Mouse (Mus musculus) adrenal gland, postnatal 10 days (tissue): ENCODE data around the gene Kctd6. TPM values are rescaled to one million over a fixed set of nuclear protein-coding genes. Genes with fewer than 3 reads are reported as not detected.

Source experiments
- DNase-seq: peaks from one replicate; pipeline ENCODE4 v3.0.0; 2021; ENCODE audit warnings: mixed read lengths
- total RNA-seq, 2 experiments: library from RNA; stranded (reverse); gene quantifications; 2 replicates each; pipeline ENCODE4 v1.2.3; 2021

Kctd6 gene
- total RNA-seq, 2 experiments from 2014 or later, result 13.5 to 14.3 TPM

DNA sequence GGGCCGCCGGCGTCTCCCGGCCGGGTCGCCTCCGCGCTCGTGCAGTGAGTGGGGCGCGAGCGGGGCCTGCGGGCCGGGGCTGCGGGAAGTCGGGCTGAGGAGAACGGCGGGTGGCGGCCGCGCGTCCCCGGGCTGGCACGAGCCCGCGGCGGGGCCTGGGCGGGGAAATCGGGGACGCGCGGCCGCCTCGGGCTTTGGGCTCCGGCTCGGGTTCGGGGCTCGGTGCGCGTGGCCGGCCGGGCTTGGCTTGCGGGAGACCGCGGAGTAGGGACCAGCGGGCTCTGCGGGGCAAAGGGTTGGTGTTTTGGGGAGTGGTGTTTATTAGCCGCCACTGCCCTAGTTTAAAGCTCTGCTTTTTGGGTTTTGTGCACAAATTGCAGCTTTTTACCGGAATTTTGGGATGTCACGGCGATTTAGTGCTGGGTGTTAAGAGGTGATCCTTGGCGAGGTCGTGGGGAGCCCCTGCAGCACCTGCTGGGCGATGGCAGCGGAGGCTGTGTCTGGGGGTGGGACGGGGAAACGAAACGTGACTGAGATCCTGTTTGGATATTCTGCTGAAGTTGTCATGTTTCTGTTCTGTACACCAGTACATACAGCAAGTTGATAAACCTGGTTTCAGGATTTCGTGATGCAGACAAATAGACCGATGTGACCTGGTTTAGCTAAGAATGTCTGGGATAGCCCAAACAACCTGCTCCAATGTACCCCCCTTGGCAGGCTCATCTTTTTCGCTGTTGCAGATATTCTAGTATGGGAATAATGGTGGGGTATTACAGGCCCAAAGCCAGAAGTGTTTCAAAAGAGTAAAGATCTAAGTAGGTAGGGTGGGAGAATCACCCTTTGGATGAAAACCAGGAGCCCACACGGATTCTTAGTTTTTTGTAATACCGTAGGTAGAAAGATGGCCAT, 613 bp downstream of the Kctd6 start:
- peak; percentile 88 for DNase-seq

DNA sequence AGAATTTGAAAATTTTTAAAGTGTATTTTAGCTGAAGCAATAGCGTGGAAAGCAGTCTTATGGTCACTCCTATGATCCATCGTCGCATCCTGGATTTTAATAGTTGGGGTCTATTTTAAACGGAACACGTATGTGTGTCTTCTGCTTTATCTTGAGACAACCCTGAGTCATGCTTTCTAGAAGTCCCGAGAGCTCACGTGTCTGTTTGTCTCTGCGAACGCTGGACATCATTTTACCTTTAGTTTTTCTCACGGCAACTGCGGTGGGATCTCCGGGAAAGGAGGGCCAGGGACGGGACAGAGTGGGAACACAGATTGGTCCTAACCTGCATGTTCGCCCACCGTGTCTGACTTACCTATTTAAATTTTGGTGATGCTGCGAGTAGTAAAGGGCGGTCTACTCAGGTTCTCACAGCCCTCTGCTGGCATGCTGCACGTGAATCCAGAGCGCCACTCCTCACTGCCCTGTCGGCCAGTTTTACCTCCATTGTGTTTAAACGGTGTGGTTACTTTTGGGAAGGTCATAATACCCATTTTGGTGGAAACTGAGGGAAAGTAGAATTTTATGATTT, 1.4 kb downstream of the Kctd6 start:
- no peak for DNase-seq

DNA sequence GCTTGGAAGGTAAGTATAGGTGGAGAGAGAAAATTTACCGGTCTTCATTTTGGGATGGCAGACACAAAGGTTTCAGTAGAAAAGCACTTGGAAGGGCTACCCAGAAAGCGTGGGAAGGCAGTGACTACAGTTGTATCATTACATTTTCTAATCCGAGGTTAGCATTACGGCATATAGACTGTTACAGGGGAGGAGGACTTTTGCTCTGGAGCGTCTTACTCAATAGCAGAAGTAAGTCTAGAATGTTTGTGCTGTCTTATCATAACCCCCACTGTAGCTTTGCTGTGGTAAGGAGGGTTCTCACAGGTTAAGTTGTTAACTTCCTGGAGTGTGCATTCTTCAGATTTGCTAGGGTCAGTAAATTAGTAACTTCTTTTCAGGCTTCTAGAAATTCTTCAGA, 2.2 kb downstream of the Kctd6 start:
- no peak for DNase-seq

DNA sequence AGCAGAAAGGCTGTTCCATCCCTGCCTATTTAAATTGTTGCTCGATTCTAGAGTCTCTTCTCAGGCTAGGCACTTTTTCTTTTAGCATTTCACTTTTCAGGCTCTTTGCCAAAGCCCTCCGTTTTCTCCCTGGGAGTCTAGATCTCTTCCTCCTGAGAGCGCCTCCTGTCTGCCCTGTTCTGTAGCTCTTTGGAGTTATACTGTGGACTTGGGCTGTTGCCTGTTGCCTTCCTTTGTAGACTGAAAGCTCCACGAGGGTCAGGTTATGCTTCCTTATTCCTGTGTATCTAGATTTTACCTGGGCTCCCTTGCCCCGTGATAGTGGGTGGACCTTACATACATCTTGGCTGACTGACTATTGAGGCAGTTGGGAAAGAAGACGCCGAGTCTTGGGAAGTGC, 4.3 kb downstream of the Kctd6 start:
- DNase-seq, result no peak

DNA sequence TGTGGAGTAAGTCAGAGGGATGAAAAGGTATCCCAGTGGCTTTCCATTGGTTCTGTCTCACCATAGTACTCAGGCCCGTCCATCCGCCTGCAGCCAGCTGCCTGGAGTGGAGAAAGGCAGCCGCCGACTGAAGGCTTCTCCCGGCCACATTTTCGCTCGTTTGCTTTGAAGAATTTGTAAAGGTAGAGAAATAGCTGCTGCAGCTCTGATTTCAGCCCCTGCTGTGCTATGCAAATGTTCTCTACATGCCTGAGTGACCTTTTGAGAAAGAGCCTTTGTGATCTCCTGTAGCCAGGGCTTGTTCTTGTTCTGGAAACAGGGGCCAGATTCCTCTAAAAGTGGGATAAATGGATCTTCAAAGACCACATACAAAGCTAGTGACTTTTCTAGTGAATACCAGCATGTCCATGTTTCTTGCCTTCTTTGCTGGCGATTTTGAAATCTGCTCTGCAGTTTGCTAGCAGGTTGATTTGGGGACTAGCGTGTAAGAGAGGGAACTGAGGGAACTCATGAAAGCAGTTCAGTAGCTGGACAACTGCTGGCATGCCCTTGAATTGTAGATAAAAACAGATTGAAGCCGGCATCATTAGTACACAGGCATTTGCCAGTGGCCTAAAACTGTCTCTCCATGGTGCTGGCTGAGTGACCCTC, 4.9 kb downstream of the Kctd6 start:
- DNase-seq, result peak; percentile 27

DNA sequence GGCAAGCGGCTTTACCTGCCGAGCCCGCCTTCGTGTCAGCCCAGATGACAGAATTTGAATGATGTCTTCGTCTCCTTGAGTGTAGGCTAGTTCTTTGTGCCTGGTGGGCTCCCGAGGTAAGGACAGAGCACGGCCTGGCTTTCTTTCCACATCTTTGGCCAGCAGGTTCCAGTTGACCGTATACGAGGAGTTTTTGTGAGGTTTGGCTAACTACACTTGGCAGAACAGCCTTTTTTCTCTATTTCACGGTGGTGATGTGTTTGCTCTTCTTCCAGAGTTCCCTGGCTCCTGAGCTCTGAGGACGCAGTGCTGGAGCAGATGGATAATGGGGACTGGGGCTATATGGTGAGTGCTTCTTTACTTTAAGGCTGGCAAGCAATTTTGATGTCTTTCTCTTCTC, 5.9 kb downstream of the Kctd6 start:
- DNase-seq, result no peak

DNA sequence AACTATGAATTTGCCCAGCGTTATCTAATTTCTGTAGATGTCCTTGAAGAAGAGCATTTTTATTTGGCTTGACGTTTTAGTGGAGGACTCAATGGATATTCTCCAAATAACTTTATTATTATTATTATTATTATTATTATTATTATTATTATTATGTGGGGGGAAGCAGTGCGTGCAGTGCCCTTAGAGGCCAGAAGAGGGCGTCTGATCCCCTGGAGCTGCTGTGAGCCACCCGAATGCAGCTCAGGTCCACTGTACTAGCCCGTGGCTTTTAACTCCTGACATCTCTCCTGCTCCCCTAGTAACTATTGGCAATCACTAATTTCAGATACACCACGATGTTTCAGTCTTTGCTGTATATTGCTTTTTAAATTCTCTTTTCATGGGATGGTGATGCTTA, 6.4 kb downstream of the Kctd6 start:
- DNase-seq, result no peak

DNA sequence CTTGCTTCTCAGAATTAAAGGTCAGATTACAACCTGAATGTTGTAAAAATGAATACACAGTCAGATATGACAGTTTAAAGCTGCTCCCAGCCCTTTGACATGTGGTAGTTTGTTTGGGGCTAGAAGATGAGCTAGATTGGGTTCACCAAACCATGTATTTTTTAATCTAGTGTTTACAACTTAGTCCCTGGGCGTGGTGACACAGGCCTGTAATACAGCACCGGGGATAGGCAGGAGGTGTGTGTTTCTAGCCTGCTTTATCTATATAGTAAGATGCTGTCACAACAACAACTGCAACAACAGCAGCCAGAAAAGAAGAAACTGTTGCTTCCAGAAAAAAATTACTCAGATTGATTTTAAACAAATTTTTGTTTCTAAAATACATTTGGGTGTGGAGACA, 7.0 kb downstream of the Kctd6 start:
- DNase-seq, result no peak

DNA sequence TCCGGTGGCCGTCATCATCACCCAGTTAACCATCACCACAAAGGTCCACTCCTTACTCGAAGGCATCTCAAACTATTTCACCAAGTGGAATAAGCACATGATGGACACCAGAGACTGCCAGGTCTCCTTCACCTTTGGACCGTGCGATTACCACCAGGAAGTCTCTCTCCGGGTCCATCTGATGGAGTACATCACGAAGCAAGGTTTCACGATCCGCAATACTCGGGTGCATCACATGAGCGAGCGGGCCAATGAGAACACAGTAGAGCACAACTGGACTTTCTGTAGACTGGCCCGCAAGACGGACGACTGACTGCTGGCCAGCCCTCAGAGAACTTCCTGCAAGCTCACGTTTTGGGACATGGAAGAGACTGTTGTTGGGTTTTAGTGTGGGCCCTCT, 8.6 kb downstream of the Kctd6 start:
- no peak for DNase-seq

DNA sequence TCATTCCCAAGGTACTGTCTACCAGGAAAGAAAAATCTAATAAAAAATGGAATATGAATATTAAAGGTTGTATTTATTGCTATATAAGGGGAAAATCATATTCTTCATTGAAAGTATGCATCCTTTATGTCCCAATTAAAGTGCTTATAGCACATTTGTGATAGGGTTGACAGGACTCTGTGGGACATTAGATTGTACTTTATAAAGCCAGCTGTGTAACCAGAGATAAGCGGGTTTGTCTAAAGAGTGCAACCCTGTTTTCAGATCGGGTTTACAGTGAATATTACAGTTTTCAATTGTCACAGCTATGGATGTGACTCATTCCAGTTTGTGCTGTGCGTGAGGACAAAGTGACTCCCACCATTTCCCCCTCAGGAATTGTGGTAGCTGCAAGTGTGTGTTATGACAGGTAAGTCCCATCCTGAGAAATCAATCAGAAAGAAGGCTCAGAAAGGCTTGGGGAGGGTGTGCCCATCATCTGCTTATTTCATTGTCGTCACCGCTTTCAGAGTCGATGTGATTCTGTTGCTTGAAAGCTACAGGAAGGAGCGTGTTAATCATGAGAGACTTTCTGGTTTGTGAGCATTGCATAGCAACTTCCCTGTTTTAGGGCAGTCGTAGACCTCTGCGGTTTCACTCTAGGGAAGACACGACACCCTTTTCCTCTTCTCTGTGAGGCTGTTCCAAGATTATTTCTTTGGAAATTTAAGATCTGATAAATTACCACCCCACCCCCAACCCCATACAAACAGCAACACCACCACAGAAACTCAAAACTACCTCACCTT, 9.8 kb downstream of the Kctd6 start:
- DNase-seq, result no peak

DNA sequence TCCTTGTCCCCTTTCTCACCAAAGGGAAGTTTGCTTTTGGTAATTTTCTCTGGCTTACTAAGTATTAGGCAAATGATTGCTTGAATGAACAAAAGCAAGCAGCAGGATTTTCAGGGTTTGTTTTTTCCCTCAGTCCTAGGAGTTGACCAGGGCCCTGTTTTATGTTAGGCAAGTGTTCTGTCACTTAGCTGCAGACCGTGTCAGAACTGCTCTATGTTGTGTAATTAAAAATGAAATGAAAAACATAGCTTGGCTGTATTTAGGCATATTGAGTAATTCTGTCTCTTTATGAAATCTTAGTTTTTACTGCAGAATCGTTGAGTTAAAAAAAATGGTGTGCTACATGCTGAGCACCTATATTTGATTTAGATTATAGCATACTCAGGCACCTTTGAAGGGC, 10.9 kb downstream of the Kctd6 start:
- no peak for DNase-seq

DNA sequence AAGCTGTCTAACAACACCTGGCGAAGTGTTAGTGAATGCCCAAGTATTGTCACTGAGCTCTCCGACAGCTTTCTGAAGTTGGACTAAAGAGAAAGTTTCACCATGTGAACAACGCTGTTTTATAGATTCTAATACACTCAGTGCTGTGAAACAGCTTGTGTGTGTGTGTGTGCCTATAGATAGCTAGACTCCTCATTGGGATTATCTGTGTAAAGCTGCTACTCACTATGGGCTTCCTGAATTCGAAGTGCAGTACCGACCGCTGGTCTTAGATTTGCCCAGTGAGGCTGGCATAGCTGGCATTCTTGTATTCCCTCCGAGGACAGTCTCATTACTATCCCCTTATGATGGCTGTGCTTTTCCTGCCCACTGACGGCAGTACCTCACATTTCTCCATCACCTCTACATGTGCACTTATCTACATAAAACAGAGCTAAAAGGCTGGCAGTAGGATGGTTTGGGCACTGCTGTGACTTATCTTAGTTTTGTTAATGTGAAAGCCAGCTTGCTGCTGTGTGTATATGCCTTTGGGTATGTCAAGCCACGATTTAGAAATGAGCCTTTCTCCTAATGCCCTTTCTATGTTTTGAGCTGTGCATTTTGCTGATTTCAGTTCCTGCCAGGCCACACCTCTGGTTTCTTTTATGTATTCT, 15.6 kb downstream of the Kctd6 start:
- DNase-seq, result no peak

DNA sequence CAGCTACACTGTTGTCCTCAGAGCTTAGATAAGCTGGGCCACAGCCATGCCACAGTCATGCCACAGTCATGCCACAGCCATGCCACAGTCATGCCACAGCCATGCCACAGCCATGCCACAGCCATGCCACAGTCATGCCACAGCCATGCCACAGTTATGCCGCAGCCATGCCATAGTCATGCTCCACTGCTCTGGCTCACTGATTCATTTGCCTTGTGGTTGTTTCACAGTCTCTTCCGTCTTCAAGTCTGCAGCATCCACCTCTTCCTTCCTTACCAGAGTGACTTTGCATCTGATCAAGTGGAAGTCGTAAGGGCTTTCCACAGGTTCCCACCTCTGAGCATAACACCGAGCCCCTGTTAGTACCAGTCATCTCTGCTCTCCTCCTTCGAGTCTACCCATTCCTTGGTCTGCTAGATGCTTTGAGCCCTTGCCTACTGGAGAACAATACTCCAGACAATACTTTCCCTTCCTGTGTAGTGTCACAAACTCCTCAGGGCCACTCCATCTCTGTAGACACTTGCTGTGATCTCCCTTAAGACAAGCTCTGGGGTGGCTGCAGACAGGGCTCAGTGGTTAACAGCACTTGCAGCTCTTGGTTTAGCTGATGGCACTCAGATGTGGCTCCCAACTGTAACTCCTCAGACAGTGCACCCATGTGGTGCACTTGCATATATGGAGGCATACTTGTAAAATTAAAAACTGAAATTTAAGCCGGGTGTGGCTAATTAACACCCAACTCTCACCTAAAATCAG, 18.4 kb downstream of the Kctd6 start:
- DNase-seq, result no peak

DNA sequence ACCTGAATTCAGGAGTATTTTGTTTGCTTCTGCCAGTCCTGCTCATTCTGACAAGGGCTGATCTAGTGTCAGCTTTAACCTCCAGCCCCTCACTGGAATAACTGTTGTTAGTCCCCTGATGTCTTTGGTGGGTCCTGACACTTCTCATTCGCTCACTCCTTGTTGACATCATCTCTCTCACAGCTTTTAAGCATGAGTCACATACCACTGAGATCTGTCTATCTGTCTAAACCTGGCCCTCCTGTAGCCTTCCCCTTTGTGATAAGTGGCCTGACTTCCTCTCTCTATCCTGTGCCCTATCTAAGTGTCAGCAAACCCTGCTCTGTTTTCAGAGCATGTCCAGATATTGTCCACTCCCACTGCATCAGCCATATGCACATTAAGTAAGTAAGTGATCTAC, 19.3 kb downstream of the Kctd6 start:
- DNase-seq, result no peak

DNA sequence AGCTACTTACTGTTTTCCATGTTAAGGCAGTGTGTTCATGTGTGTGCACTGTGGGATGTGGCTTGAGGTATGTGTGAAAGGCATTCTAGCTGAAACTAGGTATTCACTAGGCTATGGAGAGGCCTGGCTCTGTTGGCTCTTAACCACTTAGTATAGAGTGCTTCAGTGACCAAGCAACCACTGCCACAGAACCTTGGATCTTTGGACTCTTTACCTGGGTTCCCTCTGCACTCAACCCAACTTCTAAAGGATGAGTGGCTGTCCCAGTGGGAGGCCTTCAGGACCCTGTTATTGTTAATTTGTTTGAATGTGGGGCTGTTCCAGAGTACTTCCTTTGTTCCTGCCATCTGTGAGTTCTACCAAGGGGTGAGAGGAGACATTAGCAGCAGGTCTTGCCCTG, 27.9 kb downstream of the Kctd6 start:
- no peak for DNase-seq

DNA sequence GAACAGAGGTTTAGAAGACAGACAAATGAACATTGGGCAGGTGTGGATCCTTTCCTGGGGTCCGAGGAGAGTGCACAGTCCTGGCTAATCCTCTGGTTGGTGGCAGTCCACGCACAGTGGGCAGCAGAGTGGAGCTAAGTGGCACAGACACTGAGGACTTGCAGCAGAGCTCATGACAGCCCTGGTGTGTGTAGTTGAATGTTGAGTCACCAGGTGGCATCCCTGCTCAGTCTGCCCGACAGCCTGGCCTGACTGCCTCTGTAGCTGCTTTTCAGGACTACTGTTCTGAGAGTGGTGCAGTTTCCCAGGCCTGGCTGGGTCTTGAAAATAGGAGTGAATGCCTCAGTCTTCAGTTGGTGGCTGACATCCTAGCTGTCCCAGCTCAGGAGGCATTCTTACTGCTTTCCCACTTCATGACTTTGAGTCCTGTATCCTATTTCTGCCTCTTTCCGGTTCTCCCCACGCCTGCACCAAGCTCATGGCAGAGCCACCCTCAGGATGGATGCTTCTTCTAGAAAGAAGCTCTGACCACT, 28.5 kb downstream of the Kctd6 start:
- peak; percentile 31 for DNase-seq

DNA sequence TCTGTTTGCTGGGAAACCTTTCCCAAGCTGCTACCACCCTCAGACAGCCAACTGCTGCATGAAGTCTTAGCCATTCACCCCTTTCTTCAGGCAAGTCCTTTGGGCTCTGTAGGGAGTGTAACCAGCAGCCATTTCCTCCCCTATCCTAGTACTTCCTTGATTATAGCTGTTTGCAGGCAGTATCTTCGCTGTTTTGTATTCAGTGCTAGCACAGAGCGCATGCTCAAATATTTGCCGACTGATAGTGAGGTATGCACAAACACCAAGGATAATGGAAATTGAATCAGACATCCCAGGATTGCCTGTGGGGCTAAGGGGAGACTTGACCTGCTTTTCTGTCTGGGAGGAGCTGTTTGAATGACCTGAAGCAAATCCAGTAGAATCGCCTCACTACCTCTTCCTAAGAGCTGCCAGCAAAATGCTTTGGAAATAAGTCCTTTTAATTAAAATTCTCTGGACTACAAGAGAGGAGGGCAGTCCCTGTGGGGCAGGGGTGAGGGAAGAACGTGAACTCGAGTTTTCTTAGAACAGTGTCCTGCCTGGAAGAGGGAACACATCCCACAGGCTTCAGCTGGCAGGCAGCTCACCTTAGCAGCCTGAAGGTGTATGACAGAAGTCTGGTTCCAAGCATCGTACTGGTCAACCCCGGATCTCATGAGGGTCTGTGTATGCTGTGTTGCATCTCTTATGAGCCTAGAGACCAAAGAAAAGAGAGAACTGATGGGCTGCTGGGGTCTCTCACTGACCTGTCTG, 29.4 kb downstream of the Kctd6 start:
- no peak for DNase-seq

DNA sequence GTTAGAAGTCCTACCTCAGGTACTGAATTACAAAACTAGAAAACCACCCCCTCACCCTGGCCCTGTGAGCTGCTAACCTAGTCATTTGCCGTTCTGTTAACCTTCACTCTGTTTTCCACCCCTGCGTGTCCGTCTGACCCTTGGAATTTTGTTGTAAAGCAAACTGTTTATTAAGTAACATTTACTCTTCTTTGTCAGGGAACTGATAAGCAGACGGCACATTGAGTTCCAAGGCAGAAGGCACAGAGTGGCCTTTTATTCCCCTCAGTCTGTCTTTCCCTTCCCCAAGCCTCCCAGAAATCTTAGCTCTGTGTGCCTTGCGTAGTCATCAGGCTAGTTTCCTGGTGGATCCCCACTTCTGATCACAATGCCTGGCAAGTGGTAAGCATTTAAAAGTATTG, 30.3 kb downstream of the Kctd6 start:
- DNase-seq, result no peak

DNA sequence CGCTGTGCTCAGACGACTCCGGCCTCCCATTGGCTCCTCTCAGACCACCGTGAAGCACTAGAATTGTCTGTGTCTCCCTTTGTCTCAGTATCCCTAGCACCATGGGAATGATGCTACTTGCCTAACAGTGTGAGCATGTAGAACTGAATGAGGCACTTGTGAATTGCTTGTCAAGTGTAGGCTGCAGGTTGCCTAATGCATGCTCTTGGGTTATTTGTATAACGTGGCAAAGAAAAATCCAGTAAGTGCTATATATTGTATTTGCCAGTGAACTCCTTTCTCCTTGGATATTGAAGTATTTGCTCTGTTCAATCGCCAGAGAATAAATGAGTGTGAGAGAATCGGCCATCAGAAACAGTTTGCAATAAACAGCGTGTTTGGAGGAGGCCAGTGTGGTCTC, 32.9 kb downstream of the Kctd6 start:
- DNase-seq, result no peak

DNA sequence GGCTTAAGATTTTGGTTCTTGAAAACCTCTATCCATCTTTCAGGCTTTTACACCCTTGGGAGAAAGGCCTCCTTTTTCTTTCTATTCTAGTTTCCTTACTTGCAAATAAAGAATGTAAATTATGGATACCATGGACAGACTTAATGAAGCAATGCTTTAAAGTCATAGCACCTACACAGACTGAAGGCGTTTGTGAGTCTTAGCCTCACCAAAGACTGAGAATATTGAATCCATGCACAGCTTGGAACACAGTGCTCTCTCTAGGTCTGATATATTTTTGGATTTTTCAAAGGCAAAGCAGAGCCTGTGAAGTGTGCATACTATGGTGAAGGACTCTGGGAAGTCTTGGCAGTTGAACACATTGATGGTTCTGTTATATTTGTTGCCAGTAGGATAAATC, 35.3 kb downstream of the Kctd6 start:
- no peak for DNase-seq
